Mouse (Mus musculus) MEL (cell line): Measurements from ENCODE around the gene Ssb.
A peak's percentile ranks its signal among the peaks of the same experiment; 100 is the strongest.

Experiments used
- CTCF ChIP-seq, 3 experiments: IDR thresholded peaks in 2 of 3; conservative IDR thresholded peaks in 1 of 3; 2 replicates each; pipeline ENCODE4 v1.5.1; 2011 to 2012; ENCODE audit warnings: low read length in 3 of 3, low read depth in 2 of 3, mild to moderate bottlenecking in 2 of 3, improper control_type of control experiment in 1 of 3, inconsistent platforms in 1 of 3, mixed read lengths in 1 of 3, moderate library complexity in 1 of 3; ENCODE audit not compliant: control insufficient read depth in 1 of 3, insufficient read depth in 1 of 3, poor library complexity in 1 of 3, severe bottlenecking in 1 of 3
- ETS1 ChIP-seq: IDR thresholded peaks from 2 replicates; pipeline ENCODE4 v1.6.1; 2012; ENCODE audit warnings: low read depth, mild to moderate bottlenecking, inconsistent platforms, low read length, improper control_type of control experiment, moderate library complexity
- MAFK ChIP-seq: IDR thresholded peaks from 2 replicates; pipeline ENCODE4 v1.6.1; 2011; ENCODE audit warnings: low read depth, mild to moderate bottlenecking, low read length, improper control_type of control experiment, borderline replicate concordance
- MAX ChIP-seq: IDR thresholded peaks from 2 replicates; pipeline ENCODE4 v1.6.1; 2011; ENCODE audit warnings: low read length, improper control_type of control experiment
- NRF1 ChIP-seq: IDR thresholded peaks from 2 replicates; pipeline ENCODE4 v1.6.1; 2014; ENCODE audit warnings: low read depth, mild to moderate bottlenecking, inconsistent platforms, low read length, improper control_type of control experiment, moderate library complexity; ENCODE audit not compliant: poor library complexity, insufficient read depth, severe bottlenecking
- POLR2A ChIP-seq, 2 experiments: IDR thresholded peaks; 2 replicates each; pipeline ENCODE4 v1.6.1; 2011 to 2012; ENCODE audit warnings: low read length in 2 of 2, mild to moderate bottlenecking in 2 of 2, control low read depth in 1 of 2, improper control_type of control experiment in 1 of 2, low read depth in 1 of 2, moderate library complexity in 1 of 2; ENCODE audit not compliant: control insufficient read depth in 1 of 2, insufficient read depth in 1 of 2, poor library complexity in 1 of 2
- POLR2AphosphoS2 ChIP-seq: IDR thresholded peaks from 2 replicates; pipeline ENCODE4 v1.6.1; 2011; ENCODE audit warnings: low read length, improper control_type of control experiment
- POLR2AphosphoS5 ChIP-seq: IDR thresholded peaks from 2 replicates; pipeline ENCODE4 v1.6.1; 2012; ENCODE audit warnings: low read depth, borderline replicate concordance, mild to moderate bottlenecking, inconsistent platforms, low read length, moderate library complexity, mixed read lengths
- SIN3A ChIP-seq: IDR thresholded peaks from 2 replicates; pipeline ENCODE4 v1.6.1; 2012; ENCODE audit warnings: low read length, improper control_type of control experiment, inconsistent platforms
- TCF12 ChIP-seq: IDR thresholded peaks from 2 replicates; pipeline ENCODE4 v1.6.1; 2014; ENCODE audit warnings: low read depth, mild to moderate bottlenecking, inconsistent platforms, low read length, improper control_type of control experiment, moderate library complexity

DNA sequence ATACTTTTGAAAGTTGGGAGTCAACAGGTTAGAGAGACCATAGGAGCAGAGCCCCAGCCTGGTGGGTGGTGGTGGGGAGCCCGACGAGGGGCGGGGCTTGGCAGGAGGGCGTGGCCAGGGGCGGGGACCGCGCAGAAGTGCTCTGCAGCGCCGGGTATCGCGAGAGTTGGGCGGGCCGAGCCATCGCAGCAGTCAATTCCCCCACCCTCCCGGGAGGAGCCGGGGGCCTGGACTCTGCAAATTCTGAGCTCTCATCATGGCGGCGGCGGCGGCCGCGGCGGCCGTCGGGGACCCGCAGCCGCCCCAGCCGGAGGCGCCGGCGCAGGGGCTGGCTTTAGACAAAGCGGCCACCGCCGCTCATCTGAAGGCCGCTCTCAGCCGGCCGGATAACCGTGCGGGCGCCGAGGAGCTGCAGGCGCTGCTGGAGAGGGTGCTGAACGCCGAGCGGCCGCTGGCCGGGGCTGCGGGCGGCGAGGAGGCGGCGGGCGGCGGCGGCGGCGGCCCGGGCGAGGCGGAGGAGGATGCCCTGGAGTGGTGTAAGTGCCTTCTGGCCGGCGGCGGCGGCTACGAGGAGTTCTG is 35.8 kb downstream of the Ssb start, which contains the start of gene Ubr3:
- TF ChIP-seq POLR2AphosphoS5 (no peak), SIN3A (peak; percentile 39; the same call in 1 of the 2 replicates), POLR2AphosphoS2 (no peak), CTCF (IDR thresholded peaks at IDR 0.05 in 2 of 3, conservative IDR thresholded peaks at IDR 0.05 in 1 of 3; ENCODE audit: control insufficient read depth in 1 of 3, insufficient read depth in 1 of 3, low read depth in 2 of 3, low read length in 3 of 3, poor library complexity in 1 of 3, severe bottlenecking in 1 of 3) (no peak), POLR2A (IDR thresholded peaks at IDR 0.05; ENCODE audit: control insufficient read depth in 1 of 2, insufficient read depth in 1 of 2, low read depth in 1 of 2, low read length in 2 of 2, poor library complexity in 1 of 2) (peak; percentile 82 to 99; a peak in 3 of 4 replicates), MAFK (no peak), TCF12 (0 out of 2 replicates have a peak, but pooled peaks have one; percentile 25), MAX (no peak), ETS1 (0 out of 2 replicates have a peak, but pooled peaks have one; percentile 5), NRF1 (peak; percentile 48; the same call in 1 of the 2 replicates)
